Mouse (Mus musculus): ENCODE data around the gene Rnf5.

GRCm38 (mm10) chr17:34645256-34645829 lies 41.9 kb upstream of the Rnf5 start:
- TF ChIP-seq E2F4 (IDR thresholded peaks at IDR 0.05; ENCODE audit: insufficient read depth) (no peak), MYOG (IDR thresholded peaks at IDR 0.05; ENCODE audit: control insufficient read depth in 1 of 3, insufficient read depth in 1 of 3, insufficient read length in 2 of 3, low read depth in 2 of 3) (no peak), MAX (IDR thresholded peaks at IDR 0.05; ENCODE audit: low read depth) (no peak), REST (IDR thresholded peaks at IDR 0.05; ENCODE audit: insufficient read depth, insufficient read length) (no peak), USF1 (IDR thresholded peaks at IDR 0.05; ENCODE audit: low read depth) (no peak), MYOD1 (IDR thresholded peaks at IDR 0.05; ENCODE audit: control insufficient read depth in 1 of 3, insufficient read length in 2 of 3, low read depth in 2 of 3) (no peak), POLR2A (IDR thresholded peaks at IDR 0.05; ENCODE audit: insufficient read length, low read depth) (no peak), TCF12 (IDR thresholded peaks at IDR 0.05; ENCODE audit: insufficient read depth, poor library complexity, severe bottlenecking) (no peak), TCF3 (IDR thresholded peaks at IDR 0.05; ENCODE audit: insufficient read length, low read depth) (no peak), POLR2AphosphoS2 (IDR thresholded peaks at IDR 0.05; ENCODE audit: insufficient read length, low read depth) (no peak), SRF (IDR thresholded peaks at IDR 0.05; ENCODE audit: control insufficient read depth, insufficient read length, low read depth) (no peak), CEBPB (IDR thresholded peaks at IDR 0.05; ENCODE audit: insufficient read depth, poor library complexity, severe bottlenecking) (no peak)

Measured in myocyte (in vitro differentiated cells).